Mouse (Mus musculus) cerebellum, adult 9-11 months (tissue): ENCODE measurements at regions not wholly inside any gene's neighbourhood (a gene's known extent, or its start where the extent isn't known, plus 50 kb on each side); places are given as distances from the start of the nearest gene placed in this dataset.

Experiments used
- DNase-seq: peaks from one replicate; pipeline ENCODE4 v3.0.0; 2022

GRCm38 (mm10) chr16:93533205-93533604 is 70.7 kb downstream of the Setd4 start:
- no peak for DNase-seq

GRCm38 (mm10) chr16:93531937-93532336 is 71.9 kb downstream of the Setd4 start:
- no peak for DNase-seq

- no peak for DNase-seq
These were observed 81.4 kb downstream of the Setd4 start for GRCm38 (mm10) chr16:93522485-93522884.

GRCm38 (mm10) chr16:93520481-93520880 is 83.4 kb downstream of the Setd4 start:
- no peak for DNase-seq

- no peak for DNase-seq
These were observed 85.2 kb downstream of the Setd4 start for GRCm38 (mm10) chr16:93518620-93519019.

- no peak for DNase-seq
These were observed 87.1 kb downstream of the Setd4 start for GRCm38 (mm10) chr16:93516793-93517192.

- DNase-seq, result peak; percentile 23
These were observed 88.4 kb downstream of the Setd4 start for GRCm38 (mm10) chr16:93515456-93515941.

GRCm38 (mm10) chr16:93513616-93514041 is 90.2 kb downstream of the Setd4 start:
- DNase-seq, result no peak

- no peak for DNase-seq
These were observed 91.9 kb downstream of the Setd4 start for GRCm38 (mm10) chr16:93511988-93512387.

GRCm38 (mm10) chr16:93511517-93511916 is 92.3 kb downstream of the Setd4 start:
- DNase-seq, result no peak

GRCm38 (mm10) chr16:93498800-93499199 is 105.1 kb downstream of the Setd4 start:
- DNase-seq, result no peak

- no peak for DNase-seq
These were observed 110.4 kb downstream of the Setd4 start for GRCm38 (mm10) chr16:93493337-93494002.

- no peak for DNase-seq
These were observed 117.0 kb downstream of the Setd4 start for GRCm38 (mm10) chr16:93486646-93487550.

- DNase-seq, result no peak
These were observed 133.9 kb downstream of the Setd4 start for GRCm38 (mm10) chr16:93469957-93470356.

- no peak for DNase-seq
These were observed 138.1 kb downstream of the Setd4 start for GRCm38 (mm10) chr16:93465741-93466140.

GRCm38 (mm10) chr16:93464898-93465297 is 139.0 kb downstream of the Setd4 start:
- no peak for DNase-seq

GRCm38 (mm10) chr16:93463405-93463804 is 140.5 kb downstream of the Setd4 start:
- DNase-seq, result no peak

- no peak for DNase-seq
These were observed 141.6 kb downstream of the Setd4 start for GRCm38 (mm10) chr16:93462286-93462610.

GRCm38 (mm10) chr16:93461406-93462285 is 142.2 kb downstream of the Setd4 start:
- no peak for DNase-seq

- DNase-seq, result no peak
These were observed 144.2 kb downstream of the Setd4 start for GRCm38 (mm10) chr16:93459497-93460240.

- no peak for DNase-seq
These were observed 145.0 kb downstream of the Setd4 start for GRCm38 (mm10) chr16:93458598-93459496.
